Mouse (Mus musculus): ENCODE measurements around the gene Kctd12. TPM values are rescaled to one million over a fixed set of nuclear protein-coding genes. Genes with fewer than 3 reads are reported as not detected.

Kctd12 gene
- polyA plus RNA-seq, 1 experiment, result 22.4 TPM

GRCm38 (mm10) chr14:102927847-102928466 is 54.5 kb downstream of the Kctd12 start:
- Histone ChIP-seq H3K4me3 (ENCODE audit: insufficient read depth, low read depth, low read length) (no peak overlapping the region), H3K4me1 (ENCODE audit: control insufficient read depth, insufficient read depth, insufficient read length, low read length) (no peaks in the 10 kb centered on the region; the same call in 1 of the 2 replicates), H3K27ac (replicated peaks; ENCODE audit: low read depth, low read length) (no peak overlapping the region)

Other genes starting within 250 kb of the Kctd12 start
- not detected in 2 replicates for gene Acod1, start 64.3 kb upstream of the Kctd12 start, polyA plus RNA-seq (2012; ENCODE audit: insufficient read depth, insufficient read length, missing spikeins)
- 20.9 and 27.2 TPM in 2 replicates for gene Cln5, start 87.6 kb upstream of the Kctd12 start, polyA plus RNA-seq (2012; ENCODE audit: insufficient read depth, insufficient read length, missing spikeins)
- 28.3 and 43.4 TPM in 2 replicates for gene Fbxl3, start 116.9 kb upstream of the Kctd12 start, polyA plus RNA-seq (2012; ENCODE audit: insufficient read depth, insufficient read length, missing spikeins)

All from brown adipose tissue, adult 24 weeks (tissue).